Mouse (Mus musculus): ENCODE measurements around the gene Hip1. TPM values are rescaled to one million over a fixed set of nuclear protein-coding genes. Genes with fewer than 3 reads are reported as not detected.

Hip1 gene
- total RNA-seq (2022) = 10 to 100 TPM; 24.6 to 30.4 (median 27.9) TPM

GRCm38 (mm10) chr5:135544865-135545797, at the start of gene Hip1:
Gene Hip1 (minus strand): TSS chr5:135545120.
- DNase-seq (ENCODE audit: low spot score) = peak; percentile 100

GRCm38 (mm10) chr5:135589996-135590784, 45.3 kb upstream of the Hip1 start:
- DNase-seq (ENCODE audit: low spot score) = no peak

- DNase-seq (ENCODE audit: low spot score) = no peak
Observed at GRCm38 (mm10) chr5:135587764-135588163, 42.8 kb upstream of the Hip1 start.

GRCm38 (mm10) chr5:135585691-135586090, 40.8 kb upstream of the Hip1 start:
- no peak for DNase-seq (ENCODE audit: low spot score)

- DNase-seq (ENCODE audit: low spot score) = peak; percentile 4
Observed at GRCm38 (mm10) chr5:135582330-135582729, 37.4 kb upstream of the Hip1 start.

- no peak for DNase-seq (ENCODE audit: low spot score)
Observed at GRCm38 (mm10) chr5:135579331-135579751, 34.4 kb upstream of the Hip1 start.

- no peak for DNase-seq (ENCODE audit: low spot score)
Observed at GRCm38 (mm10) chr5:135576055-135576454, 31.1 kb upstream of the Hip1 start.

- peak; percentile 49 for DNase-seq (ENCODE audit: low spot score)
Observed at GRCm38 (mm10) chr5:135573006-135573405, 28.1 kb upstream of the Hip1 start, which contains the start of gene Ccl24. Gene Ccl24 (minus strand): TSS chr5:135573049.

- no peak for DNase-seq (ENCODE audit: low spot score)
Observed at GRCm38 (mm10) chr5:135568698-135569097, 23.8 kb upstream of the Hip1 start.

GRCm38 (mm10) chr5:135567556-135568265, 22.8 kb upstream of the Hip1 start:
- no peak for DNase-seq (ENCODE audit: low spot score)

GRCm38 (mm10) chr5:135563469-135563868, 18.5 kb upstream of the Hip1 start, which contains the start of gene Ccl26:
Gene Ccl26 (minus strand): TSS chr5:135563569.
- DNase-seq (ENCODE audit: low spot score) = no peak

GRCm38 (mm10) chr5:135557671-135558070, 12.8 kb upstream of the Hip1 start:
- no peak for DNase-seq (ENCODE audit: low spot score)

GRCm38 (mm10) chr5:135557051-135557450, 12.1 kb upstream of the Hip1 start:
- no peak for DNase-seq (ENCODE audit: low spot score)

- no peak for DNase-seq (ENCODE audit: low spot score)
Observed at GRCm38 (mm10) chr5:135556259-135556658, 11.3 kb upstream of the Hip1 start.

- DNase-seq (ENCODE audit: low spot score) = no peak
Observed at GRCm38 (mm10) chr5:135551591-135551990, 6.7 kb upstream of the Hip1 start.

- no peak for DNase-seq (ENCODE audit: low spot score)
Observed at GRCm38 (mm10) chr5:135550910-135551309, 6.0 kb upstream of the Hip1 start.

- no peak for DNase-seq (ENCODE audit: low spot score)
Observed at GRCm38 (mm10) chr5:135547990-135548389, 3.1 kb upstream of the Hip1 start.

- peak; percentile 44 for DNase-seq (ENCODE audit: low spot score)
Observed at GRCm38 (mm10) chr5:135544032-135544558, 825 bp downstream of the Hip1 start.

- DNase-seq (ENCODE audit: low spot score) = no peak
Observed at GRCm38 (mm10) chr5:135537794-135538214, 7.1 kb downstream of the Hip1 start.

GRCm38 (mm10) chr5:135537326-135537725, 7.6 kb downstream of the Hip1 start:
- peak; percentile 55 for DNase-seq (ENCODE audit: low spot score)

GRCm38 (mm10) chr5:135535867-135536266, 9.1 kb downstream of the Hip1 start:
- DNase-seq (ENCODE audit: low spot score) = no peak

Measured in heart, adult 8-10 months (tissue).